Mouse (Mus musculus) MEL (cell line): ENCODE measurements at regions not wholly inside any gene's neighbourhood (a gene's known extent, or its start where the extent isn't known, plus 50 kb on each side); places are given as distances from the start of the nearest gene placed in this dataset.

Experiments used
- CTCF ChIP-seq, 3 experiments: IDR thresholded peaks in 2 of 3; conservative IDR thresholded peaks in 1 of 3; 2 replicates each; pipeline ENCODE4 v1.5.1; 2011 to 2012; ENCODE audit warnings: low read length in 3 of 3, low read depth in 2 of 3, mild to moderate bottlenecking in 2 of 3, improper control_type of control experiment in 1 of 3, inconsistent platforms in 1 of 3, mixed read lengths in 1 of 3, moderate library complexity in 1 of 3; ENCODE audit not compliant: control insufficient read depth in 1 of 3, insufficient read depth in 1 of 3, poor library complexity in 1 of 3, severe bottlenecking in 1 of 3
- GATA1 ChIP-seq: IDR thresholded peaks from 2 replicates; pipeline ENCODE4 v1.6.1; 2011; ENCODE audit warnings: low read depth, low read length, improper control_type of control experiment
- MYB ChIP-seq: IDR thresholded peaks from 2 replicates; pipeline ENCODE4 v1.6.1; 2011; ENCODE audit warnings: mild to moderate bottlenecking, low read depth, low read length, improper control_type of control experiment

- TF ChIP-seq MYB (no peak), CTCF (IDR thresholded peaks at IDR 0.05 in 2 of 3, conservative IDR thresholded peaks at IDR 0.05 in 1 of 3; ENCODE audit: control insufficient read depth in 1 of 3, insufficient read depth in 1 of 3, low read depth in 2 of 3, low read length in 3 of 3, poor library complexity in 1 of 3, severe bottlenecking in 1 of 3) (no peak), GATA1 (no peak)
Observed at GRCm38 (mm10) chr9:14207561-14207936, 67.3 kb upstream of the Sesn3 start.
